Mouse (Mus musculus) hindbrain, postnatal 0 days (tissue): ENCODE data around the gene Rps5. TPM values are rescaled to one million over a fixed set of nuclear protein-coding genes. Genes with fewer than 3 reads are reported as not detected.
"Not testable (repeated sequence)": the region's sequence is repeated elsewhere in the genome, so short reads cannot be mapped to it uniquely, and the experiment has no call there.

Experiments
- ATAC-seq: fragments of 200-750 bp; cut with Nextera tagmentation; 2 replicates; pipeline ENCODE4 v1.8.0; 2017; ENCODE audit warnings: mild to moderate bottlenecking, moderate TSS enrichment, moderate library complexity
- DNase-seq: peaks from one replicate; pipeline ENCODE4 v3.0.0-alpha.2; 2015; ENCODE audit warnings: low spot score
- H3K27ac ChIP-seq: fragments of 300-500 bp; sonication (generic); 2 replicates; pipeline ENCODE4 v1.5.1; 2014; ENCODE audit warnings: mild to moderate bottlenecking
- H3K27me3 ChIP-seq: fragments of 300-500 bp; sonication (generic); 2 replicates; pipeline ENCODE4 v1.6.1; 2014; ENCODE audit warnings: low read length, mixed read lengths; ENCODE audit not compliant: insufficient read depth
- H3K36me3 ChIP-seq: fragments of 300-500 bp; sonication (generic); 2 replicates; pipeline ENCODE4 v1.6.1; 2014; ENCODE audit warnings: low read length, mixed read lengths; ENCODE audit not compliant: insufficient read depth
- H3K4me1 ChIP-seq: fragments of 300-500 bp; sonication (generic); 2 replicates; pipeline ENCODE4 v1.6.1; 2014; ENCODE audit warnings: antibody characterized with exemption, low read length, mixed read lengths; ENCODE audit not compliant: insufficient read depth
- H3K4me2 ChIP-seq: fragments of 300-500 bp; sonication (generic); 2 replicates; pipeline ENCODE4 v1.6.1; 2014; ENCODE audit warnings: low read depth, mild to moderate bottlenecking, low read length, moderate library complexity, mixed read lengths
- H3K4me3 ChIP-seq: fragments of 300-500 bp; sonication (generic); 2 replicates; pipeline ENCODE4 v1.5.1; 2014; ENCODE audit warnings: low read length
- H3K9ac ChIP-seq: fragments of 300-500 bp; sonication (generic); replicated peaks from 2 replicates; pipeline ENCODE4 v1.6.1; 2014; ENCODE audit warnings: mild to moderate bottlenecking, low read length, moderate library complexity, mixed read lengths
- H3K9me3 ChIP-seq: fragments of 300-500 bp; sonication (generic); 2 replicates; pipeline ENCODE4 v1.6.1; 2016; ENCODE audit warnings: low read length, mixed read lengths
- CTCF ChIP-seq: IDR thresholded peaks from 2 replicates; pipeline ENCODE4 v1.5.1; 2016; ENCODE audit warnings: antibody characterized with exemption, control low read depth, low read depth
- WGBS: fragments of 180-500 bp; shearing (Covaris S2); extraction: QIAGEN DNeasy Blood & Tissue Kit; methylation state at CpG from one replicate; pipeline ENCODE4 v1.1.7; 2014; 5-methylcytosine and 5-hydroxymethylcytosine counted together
- polyA plus RNA-seq: library from polyadenylated mRNA; unstranded; fragments of >200 nt; fragmentation: Nextera tagmentation; extraction: Ambion mirVana; gene quantifications from 2 replicates; pipeline ENCODE4 v1.2.1, GENCODE M21; 2015
- total RNA-seq: library from RNA; depleted of rRNA; stranded (reverse); fragments of >200 nt; gene quantifications from 2 replicates; pipeline ENCODE4 v1.2.3, GENCODE M21; 2014

Rps5 gene
- total and polyA plus RNA-seq, 2 experiments from 2014 or later = 658 to 1,864 TPM

GRCm38 (mm10) chr7:12927191-12927680, 5.1 kb downstream of the Rps5 start, which contains the start of gene Rnf225:
Gene Rnf225 (plus strand): TSS chr7:12927416.
- DNase-seq (no peak), ATAC-seq (no peak)
- 30% methylated on average over 8 of the region's 8 CpGs for WGBS

GRCm38 (mm10) chr7:12927693-12928589, 5.9 kb downstream of the Rps5 start:
- no peak overlapping the region for H3K27ac ChIP-seq
- TF ChIP-seq CTCF = no peak
- H3K36me3 ChIP-seq = peaks cover 32% of the 10 kb centered on the region
- H3K4me2 ChIP-seq = peak overlapping the region; percentile 58
- peak; percentile 60 for ATAC-seq
- peaks cover 8% of the 10 kb centered on the region for H3K4me1 ChIP-seq
- H3K9ac ChIP-seq = peak overlapping the region; percentile 43
- whole genome bisulfite sequencing = 3% methylated on average over 59 of the region's 65 CpGs
- H3K9me3 ChIP-seq = no peaks in the 10 kb centered on the region
- no peaks in the 10 kb centered on the region for H3K27me3 ChIP-seq
- H3K4me3 ChIP-seq = peak overlapping the region; percentile 31
- DNase-seq = peak; percentile 46

More at GRCm38 (mm10) chr7:12927191-12927680, 5.1 kb downstream of the Rps5 start, which contains the start of gene Rnf225:
- H3K27ac ChIP-seq = no peak within 1 kb of the TSS
- H3K4me3 ChIP-seq = peak within 1 kb of the TSS; percentile 31
- TF ChIP-seq CTCF = no peak
- H3K36me3 ChIP-seq = peaks cover 32% of the 10 kb centered on the region
- no peaks in the 10 kb centered on the region for H3K9me3 ChIP-seq
- H3K4me1 ChIP-seq = peaks cover 12% of the 10 kb centered on the region
- H3K9ac ChIP-seq = peak within 1 kb of the TSS; percentile 43
- H3K27me3 ChIP-seq = no peaks in the 10 kb centered on the region
- H3K4me2 ChIP-seq = peak within 1 kb of the TSS; percentile 58

- Histone ChIP-seq H3K4me3 (no peak overlapping the region), H3K36me3 (no peaks in the 10 kb centered on the region), H3K4me2 (no peak overlapping the region), H3K9ac (no peak overlapping the region), H3K27ac (no peak overlapping the region), H3K27me3 (no peaks in the 10 kb centered on the region), H3K9me3 (no peaks in the 10 kb centered on the region), H3K4me1 (no peaks in the 10 kb centered on the region)
- no peak for DNase-seq
- ATAC-seq = no peak
- 59% methylated on average over 4 of the region's 4 CpGs for WGBS
- TF ChIP-seq CTCF = no peak
Measured at GRCm38 (mm10) chr7:12933615-12934140, 11.6 kb downstream of the Rps5 start.

GRCm38 (mm10) chr7:12934808-12935207, 12.7 kb downstream of the Rps5 start:
- Histone ChIP-seq H3K27ac (no peak overlapping the region), H3K4me3 (no peak overlapping the region), H3K4me1 (no peaks in the 10 kb centered on the region), H3K27me3 (no peaks in the 10 kb centered on the region), H3K9me3 (no peaks in the 10 kb centered on the region), H3K36me3 (no peaks in the 10 kb centered on the region), H3K9ac (no peak overlapping the region), H3K4me2 (no peak overlapping the region)
- no peak for TF ChIP-seq CTCF
- 88% methylated on average over 3 of the region's 3 CpGs for WGBS
- no peak for ATAC-seq
- DNase-seq = no peak

GRCm38 (mm10) chr7:12937254-12937803, 15.2 kb downstream of the Rps5 start:
- H3K9me3 ChIP-seq, H3K27me3 ChIP-seq, H3K36me3 ChIP-seq, ATAC-seq, H3K4me2 ChIP-seq, DNase-seq, H3K4me3 ChIP-seq, H3K27ac ChIP-seq, H3K4me1 ChIP-seq, H3K9ac ChIP-seq: not testable (repeated sequence)
- 94% methylated on average over 4 of the region's 4 CpGs for WGBS

GRCm38 (mm10) chr7:12940599-12940998, 18.5 kb downstream of the Rps5 start:
- no peak for TF ChIP-seq CTCF
- DNase-seq (no peak), ATAC-seq (no peak)
- Histone ChIP-seq H3K27ac (no peak overlapping the region), H3K9me3 (no peaks in the 10 kb centered on the region), H3K9ac (no peak overlapping the region), H3K27me3 (no peaks in the 10 kb centered on the region), H3K4me3 (no peak overlapping the region), H3K4me1 (no peaks in the 10 kb centered on the region), H3K4me2 (no peak overlapping the region), H3K36me3 (no peaks in the 10 kb centered on the region)
- WGBS = 86% methylated on average over 4 of the region's 4 CpGs

GRCm38 (mm10) chr7:12943488-12943887, 21.4 kb downstream of the Rps5 start:
- no peaks in the 10 kb centered on the region for H3K27me3 ChIP-seq
- ATAC-seq (no peak), DNase-seq (no peak)
- no peak overlapping the region for H3K27ac ChIP-seq
- H3K4me1 ChIP-seq = no peaks in the 10 kb centered on the region
- no peaks in the 10 kb centered on the region for H3K9me3 ChIP-seq
- H3K9ac ChIP-seq = no peak overlapping the region
- peak; percentile 39 for TF ChIP-seq CTCF
- H3K36me3 ChIP-seq = no peaks in the 10 kb centered on the region
- H3K4me3 ChIP-seq = no peak overlapping the region
- H3K4me2 ChIP-seq = no peak overlapping the region
